Mouse (Mus musculus) embryonic fibroblast, embryonic 13.5 days (primary cell): ENCODE results near the gene Zfp978.
"Not testable (repeated sequence)": the region's sequence is repeated elsewhere in the genome, so short reads cannot be mapped to it uniquely, and the experiment has no call there.

Experiments
- CTCF ChIP-seq: IDR thresholded peaks from 2 replicates; pipeline ENCODE4 v1.5.1; 2011; ENCODE audit warnings: mild to moderate bottlenecking, control low read depth, low read length, moderate library complexity, borderline replicate concordance; ENCODE audit not compliant: insufficient read depth
- POLR2A ChIP-seq: IDR thresholded peaks from 2 replicates; pipeline ENCODE4 v1.6.1; 2011; ENCODE audit warnings: low read depth, mild to moderate bottlenecking, control low read depth, low read length, moderate library complexity

DNA sequence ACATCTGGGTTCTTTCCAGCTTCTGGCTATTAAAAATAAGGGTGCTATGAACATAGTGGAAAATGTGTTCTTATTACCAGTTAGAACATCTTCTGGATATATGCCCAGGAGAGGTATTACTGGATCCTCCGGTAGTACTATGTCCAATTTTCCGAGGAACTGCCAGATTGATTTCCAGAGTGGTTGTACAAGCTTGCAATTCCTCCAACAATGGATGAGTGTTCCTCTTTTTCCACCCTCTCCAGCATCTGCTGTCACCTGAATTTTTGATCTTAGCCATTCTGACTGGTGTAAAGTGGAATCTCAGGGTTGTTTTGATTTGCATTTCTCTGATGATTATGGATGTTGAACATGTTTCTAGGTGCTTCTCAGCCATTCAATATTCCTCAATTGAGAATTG, 23.6 kb upstream of the Zfp978 start:
- TF ChIP-seq POLR2A, CTCF: not testable (repeated sequence)
